Comparison of ENCODE assay signal across 25 mouse cellular contexts in genomic region chr4:32996083-32996482, GRCm38 (mm10).
"Had no signal": no experiment of that assay in that cellular context is flagged by ENCODE, and none has a peak within 500 bp of the region (broad histone marks: within the 10 kb centered on the region; RNA-seq: fewer than 3 reads in every experiment).

No protein-coding gene starts in this region.

- H3K36me3 ChIP-seq: heart, embryonic 15.5 days; hindbrain, embryonic 13.5 days; intestine, embryonic 15.5 days; limb, embryonic 15.5 days; liver, embryonic 12.5 days had no signal

- H3K27me3 ChIP-seq: heart, embryonic 13.5 days; heart, embryonic 15.5 days; hindbrain, embryonic 13.5 days; hindbrain, embryonic 15.5 days; intestine, embryonic 15.5 days; limb, embryonic 13.5 days; limb, embryonic 15.5 days had no signal

- H3K4me1 ChIP-seq: hindbrain, embryonic 13.5 days; hindbrain, embryonic 15.5 days; intestine, embryonic 15.5 days; limb, embryonic 13.5 days; limb, embryonic 15.5 days had no signal

- H3K4me3 ChIP-seq: heart, adult 2 months; heart, embryonic 13.5 days; heart, embryonic 15.5 days; hindbrain, embryonic 13.5 days; hindbrain, embryonic 15.5 days; intestine, embryonic 15.5 days; layer of hippocampus, adult 2 months; limb, embryonic 13.5 days; limb, embryonic 15.5 days; liver, embryonic 12.5 days had no signal

- H3K9ac ChIP-seq: heart, embryonic 13.5 days; heart, embryonic 15.5 days; hindbrain, embryonic 13.5 days; hindbrain, embryonic 15.5 days; intestine, embryonic 15.5 days; limb, embryonic 13.5 days; limb, embryonic 15.5 days; liver, embryonic 12.5 days; liver, embryonic 14.5 days had no signal

- H3K9me3 ChIP-seq: heart, embryonic 15.5 days; hindbrain, embryonic 13.5 days; hindbrain, embryonic 15.5 days; intestine, embryonic 15.5 days; limb, embryonic 13.5 days; limb, embryonic 15.5 days; liver, embryonic 12.5 days had no signal

- DNase-seq: gastrocnemius, postnatal 14 days; gastrocnemius, postnatal 36 days; heart, adult 11 months; heart, adult 2 months; heart, postnatal 14 days; heart, postnatal 36 days; kidney, adult 18-20 months; kidney, adult 8-10 months; kidney, postnatal 10 days; kidney, postnatal 25 days; kidney, postnatal 4 days; left cerebral cortex, postnatal 4 days had no signal

- ATAC-seq: hindbrain, postnatal 0 days; intestine, embryonic 15.5 days; intestine, postnatal 0 days; liver, embryonic 12.5 days had no signal

- H3K4me2 ChIP-seq: heart, embryonic 11.5 days; heart, embryonic 13.5 days; heart, embryonic 15.5 days; hindbrain, embryonic 13.5 days; hindbrain, embryonic 15.5 days; intestine, embryonic 15.5 days; limb, embryonic 13.5 days; limb, embryonic 15.5 days; liver, embryonic 12.5 days had no signal

- H3K27ac ChIP-seq: heart, adult 2 months; heart, embryonic 13.5 days; heart, embryonic 15.5 days; hindbrain, embryonic 13.5 days; hindbrain, embryonic 15.5 days; hindbrain, postnatal 0 days; intestine, embryonic 15.5 days; layer of hippocampus, adult 2 months; limb, embryonic 13.5 days; limb, embryonic 15.5 days; liver, embryonic 12.5 days; liver, embryonic 14.5 days had no signal
